Mouse (Mus musculus) MEL (cell line): Measurements from ENCODE around the gene Trio. TPM values are rescaled to one million over a fixed set of nuclear protein-coding genes. Genes with fewer than 3 reads are reported as not detected.

Experiments
- DNase-seq: peaks from one replicate; pipeline ENCODE4 v3.0.0; 2011; ENCODE audit warnings: low read depth, low spot score
- H3K27ac ChIP-seq: 2 replicates; pipeline ENCODE4 v1.5.1; 2012; ENCODE audit warnings: low read depth, mild to moderate bottlenecking, control low read depth, low read length, moderate library complexity; ENCODE audit not compliant: control insufficient read depth
- H3K27me3 ChIP-seq, 2 experiments: fragments of 150-350 bp in 1 of 2; sonication (generic) in 1 of 2; 2 replicates each; pipeline ENCODE4 v1.6.1; 2012; ENCODE audit warnings: low read length in 2 of 2, mild to moderate bottlenecking in 2 of 2, improper control_type of control experiment in 1 of 2, moderate library complexity in 1 of 2; ENCODE audit not compliant: insufficient read depth in 2 of 2, control insufficient read depth in 1 of 2
- H3K36me3 ChIP-seq, 2 experiments: 2 replicates each; pipeline ENCODE4 v1.6.1; 2012 to 2014; ENCODE audit warnings: low read length in 2 of 2, improper control_type of control experiment in 1 of 2, inconsistent platforms in 1 of 2, mild to moderate bottlenecking in 1 of 2; ENCODE audit not compliant: insufficient read depth in 2 of 2, control insufficient read depth in 1 of 2
- H3K4me1 ChIP-seq, 2 experiments: fragments of 150-350 bp in 1 of 2; sonication (generic) in 1 of 2; 2 replicates each; pipeline ENCODE4 v1.6.1; 2012; ENCODE audit warnings: low read length in 2 of 2, improper control_type of control experiment in 1 of 2, mild to moderate bottlenecking in 1 of 2; ENCODE audit not compliant: insufficient read depth in 2 of 2, control insufficient read depth in 1 of 2
- H3K4me3 ChIP-seq, 2 experiments: fragments of 150-350 bp in 1 of 2; sonication (generic) in 1 of 2; 2 replicates each; pipeline ENCODE4 v1.5.1; 2012; ENCODE audit warnings: low read depth in 2 of 2, low read length in 2 of 2, mild to moderate bottlenecking in 2 of 2, moderate library complexity in 2 of 2, control low read depth in 1 of 2, improper control_type of control experiment in 1 of 2; ENCODE audit not compliant: control insufficient read depth in 1 of 2, insufficient read depth in 1 of 2
- H3K79me2 ChIP-seq: 2 replicates; pipeline ENCODE4 v1.6.1; 2012; ENCODE audit warnings: mild to moderate bottlenecking, low read length, moderate library complexity; ENCODE audit not compliant: control insufficient read depth, poor library complexity, insufficient read depth
- H3K9ac ChIP-seq: 2 replicates; pipeline ENCODE4 v1.6.1; 2012; ENCODE audit warnings: low read depth, mild to moderate bottlenecking, control low read depth, low read length, moderate library complexity; ENCODE audit not compliant: control insufficient read depth, poor library complexity, severe bottlenecking
- H3K9me3 ChIP-seq: fragments of 150-350 bp; sonication (generic); replicated peaks from 2 replicates; pipeline ENCODE4 v1.6.1; 2012; ENCODE audit warnings: mild to moderate bottlenecking, low read length, improper control_type of control experiment, moderate library complexity; ENCODE audit not compliant: insufficient read depth
- CHD1 ChIP-seq: IDR thresholded peaks from 2 replicates; pipeline ENCODE4 v1.6.1; 2012; ENCODE audit warnings: low read depth, mild to moderate bottlenecking, inconsistent platforms, low read length, improper control_type of control experiment
- CHD2 ChIP-seq: IDR thresholded peaks from 2 replicates; pipeline ENCODE4 v1.6.1; 2011; ENCODE audit warnings: low read length, improper control_type of control experiment
- CTCF ChIP-seq, 3 experiments: IDR thresholded peaks in 2 of 3; conservative IDR thresholded peaks in 1 of 3; 2 replicates each; pipeline ENCODE4 v1.5.1; 2011 to 2012; ENCODE audit warnings: low read length in 3 of 3, low read depth in 2 of 3, mild to moderate bottlenecking in 2 of 3, improper control_type of control experiment in 1 of 3, inconsistent platforms in 1 of 3, mixed read lengths in 1 of 3, moderate library complexity in 1 of 3; ENCODE audit not compliant: control insufficient read depth in 1 of 3, insufficient read depth in 1 of 3, poor library complexity in 1 of 3, severe bottlenecking in 1 of 3
- ELF1 ChIP-seq: IDR thresholded peaks from 2 replicates; pipeline ENCODE4 v1.6.1; 2014; ENCODE audit warnings: low read depth, mild to moderate bottlenecking, inconsistent platforms, low read length, improper control_type of control experiment, moderate library complexity
- ETS1 ChIP-seq: IDR thresholded peaks from 2 replicates; pipeline ENCODE4 v1.6.1; 2012; ENCODE audit warnings: low read depth, mild to moderate bottlenecking, inconsistent platforms, low read length, improper control_type of control experiment, moderate library complexity
- GATA1 ChIP-seq: IDR thresholded peaks from 2 replicates; pipeline ENCODE4 v1.6.1; 2011; ENCODE audit warnings: low read depth, low read length, improper control_type of control experiment
- HCFC1 ChIP-seq: IDR thresholded peaks from 2 replicates; pipeline ENCODE4 v1.6.1; 2012; ENCODE audit warnings: low read depth, mild to moderate bottlenecking, inconsistent platforms, low read length, improper control_type of control experiment, moderate library complexity
- MAFK ChIP-seq: IDR thresholded peaks from 2 replicates; pipeline ENCODE4 v1.6.1; 2011; ENCODE audit warnings: low read depth, mild to moderate bottlenecking, low read length, improper control_type of control experiment, borderline replicate concordance
- MAX ChIP-seq: IDR thresholded peaks from 2 replicates; pipeline ENCODE4 v1.6.1; 2011; ENCODE audit warnings: low read length, improper control_type of control experiment
- MAZ ChIP-seq: IDR thresholded peaks from 2 replicates; pipeline ENCODE4 v1.6.1; 2012; ENCODE audit warnings: low read depth, mild to moderate bottlenecking, inconsistent platforms, low read length, improper control_type of control experiment
- MYB ChIP-seq: IDR thresholded peaks from 2 replicates; pipeline ENCODE4 v1.6.1; 2011; ENCODE audit warnings: mild to moderate bottlenecking, low read depth, low read length, improper control_type of control experiment
- MYC ChIP-seq: IDR thresholded peaks from 2 replicates; pipeline ENCODE4 v1.6.1; 2011; ENCODE audit warnings: low read depth, mild to moderate bottlenecking, low read length, improper control_type of control experiment, moderate library complexity
- NELFE ChIP-seq: IDR thresholded peaks from 2 replicates; pipeline ENCODE4 v1.6.1; 2011; ENCODE audit warnings: low read depth, low read length, improper control_type of control experiment
- POLR2AphosphoS5 ChIP-seq: IDR thresholded peaks from 2 replicates; pipeline ENCODE4 v1.6.1; 2012; ENCODE audit warnings: low read depth, borderline replicate concordance, mild to moderate bottlenecking, inconsistent platforms, low read length, moderate library complexity, mixed read lengths
- RAD21 ChIP-seq: IDR thresholded peaks from 2 replicates; pipeline ENCODE4 v1.6.1; 2011; ENCODE audit warnings: mild to moderate bottlenecking, low read depth, low read length, improper control_type of control experiment
- SMC3 ChIP-seq: IDR thresholded peaks from 2 replicates; pipeline ENCODE4 v1.6.1; 2011; ENCODE audit warnings: low read depth, low read length, improper control_type of control experiment
- TBP ChIP-seq: IDR thresholded peaks from 2 replicates; pipeline ENCODE4 v1.8.0; 2011; ENCODE audit warnings: low read depth, low read length, improper control_type of control experiment
- USF1 ChIP-seq: IDR thresholded peaks from 2 replicates; pipeline ENCODE4 v1.6.1; 2014; ENCODE audit warnings: low read depth, mild to moderate bottlenecking, inconsistent platforms, low read length, improper control_type of control experiment, moderate library complexity
- ZNF384 ChIP-seq: IDR thresholded peaks from 2 replicates; pipeline ENCODE4 v1.6.1; 2012; ENCODE audit warnings: low read depth, mild to moderate bottlenecking, inconsistent platforms, low read length, improper control_type of control experiment
- polyA plus RNA-seq, 2 experiments: library from polyadenylated mRNA; stranded (reverse) in 1 of 2; unstranded in 1 of 2; fragments of >175 nt in 1 of 2; fragments of >200 nt in 1 of 2; gene quantifications; 2 replicates each; pipeline versions ENCODE4 v1.2.1 to v1.2.4; 2012; ENCODE audit warnings: low replicate concordance in 2 of 2, low read depth in 1 of 2; ENCODE audit not compliant: insufficient read length in 2 of 2, insufficient read depth in 1 of 2, missing spikeins in 1 of 2
- total RNA-seq: library from RNA; depleted of rRNA; stranded (reverse); fragments of 300-350 nt; gene quantifications from 2 replicates; pipeline ENCODE4 v1.2.3, GENCODE M21; 2012

Gene Trio
- total and polyA plus RNA-seq, 3 experiments = 0.91 to 1.1 TPM; not detected in 1

DNA sequence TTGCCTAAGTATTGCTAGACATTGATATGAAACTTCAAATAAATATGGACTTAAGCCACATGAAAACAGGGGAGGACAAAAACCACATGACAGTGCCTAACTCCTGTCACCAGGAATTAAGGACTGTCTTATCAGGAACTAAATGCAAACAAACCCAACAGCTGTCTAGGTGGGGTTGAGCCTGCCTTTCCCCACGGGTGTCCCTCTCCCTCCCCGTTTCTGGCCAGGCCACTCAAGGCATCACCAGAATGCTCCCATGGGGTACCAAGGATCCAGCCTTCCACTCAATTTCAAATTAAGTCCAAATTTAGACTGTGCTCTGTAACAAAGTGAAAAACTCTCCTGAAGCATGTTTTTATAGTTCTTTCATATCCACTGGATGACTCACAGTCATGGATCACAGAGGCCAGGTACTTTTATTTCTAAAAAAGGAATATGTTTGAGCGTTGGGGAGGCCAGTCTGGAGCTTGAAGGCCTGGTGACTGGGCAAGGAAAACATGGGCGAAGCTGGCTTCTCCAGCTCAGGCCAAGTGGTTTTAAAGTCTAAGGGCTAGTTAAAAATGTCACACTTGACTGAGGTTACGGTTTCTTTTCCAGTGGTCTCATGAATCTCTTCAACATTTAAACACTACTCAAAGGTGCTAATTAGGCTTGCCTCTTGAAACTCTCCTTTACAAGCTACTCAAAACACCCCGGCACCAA, 33.6 kb downstream of the Trio start:
- no peak for DNase-seq
- Histone ChIP-seq H3K79me2 (no peaks in the 10 kb centered on the region), H3K4me3 (no peak overlapping the region), H3K27me3 (no peaks in the 10 kb centered on the region), H3K9me3 (no peaks in the 10 kb centered on the region; the same call in 1 of the 2 replicates), H3K4me1 (no peaks in the 10 kb centered on the region), H3K27ac (no peak overlapping the region), H3K36me3 (no peaks in the 10 kb centered on the region), H3K9ac (no peak overlapping the region)
- TF ChIP-seq RAD21 (no peak), GATA1 (no peak), MAFK (no peak), USF1 (no peak), SMC3 (no peak), MYC (no peak), ELF1 (no peak), MAZ (no peak), CHD2 (no peak), MAX (no peak), POLR2AphosphoS5 (no peak)

DNA sequence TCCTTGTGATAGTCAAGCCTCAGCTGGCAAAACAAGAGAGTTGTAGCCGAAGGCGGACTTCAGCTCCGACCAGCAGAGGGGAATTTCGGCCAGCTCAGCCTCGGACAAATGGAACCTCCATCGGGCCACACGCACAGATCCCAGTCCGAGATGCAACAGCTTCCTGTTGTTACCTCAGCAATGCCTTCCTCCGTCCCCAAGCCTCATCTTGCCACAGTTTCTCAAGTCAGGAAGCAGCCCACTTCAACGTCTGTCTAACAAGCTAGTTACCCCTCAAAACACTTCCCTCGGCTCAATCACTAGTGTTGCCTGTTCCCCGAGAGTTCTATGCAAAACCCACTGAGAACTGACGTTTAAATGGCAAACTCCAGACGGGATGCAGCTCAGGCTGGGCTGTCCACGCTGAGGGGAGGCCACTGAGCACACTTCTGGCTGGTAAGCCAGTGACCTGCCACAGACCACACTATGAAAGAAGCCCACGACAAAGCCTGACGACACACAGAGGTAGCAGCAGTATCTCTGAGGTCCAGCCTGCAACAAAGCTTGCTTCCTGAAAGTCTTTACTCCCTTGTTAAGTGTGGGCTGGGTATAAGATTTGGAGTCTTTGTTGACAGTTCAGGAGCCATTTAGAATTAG, 34.5 kb downstream of the Trio start:
- Histone ChIP-seq H3K9me3 (no peaks in the 10 kb centered on the region), H3K27me3 (no peaks in the 10 kb centered on the region), H3K4me1 (no peaks in the 10 kb centered on the region), H3K27ac (no peak overlapping the region), H3K4me3 (no peak overlapping the region), H3K36me3 (no peaks in the 10 kb centered on the region), H3K79me2 (no peaks in the 10 kb centered on the region), H3K9ac (no peak overlapping the region)
- DNase-seq = no peak
- no peak for TF ChIP-seq NELFE
- TF ChIP-seq ELF1 = no peak
- TF ChIP-seq MYB = no peak
- no peak for TF ChIP-seq MAFK
- TF ChIP-seq TBP = no peak
- TF ChIP-seq HCFC1 = no peak
- no peak for TF ChIP-seq ZNF384
- no peak for TF ChIP-seq MYC
- TF ChIP-seq POLR2AphosphoS5 = no peak
- TF ChIP-seq CTCF (IDR thresholded peaks at IDR 0.05 in 2 of 3, conservative IDR thresholded peaks at IDR 0.05 in 1 of 3; ENCODE audit: control insufficient read depth in 1 of 3, insufficient read depth in 1 of 3, low read depth in 2 of 3, low read length in 3 of 3, poor library complexity in 1 of 3, severe bottlenecking in 1 of 3) = no peak
- no peak for TF ChIP-seq ETS1
- no peak for TF ChIP-seq CHD1
